Mouse (Mus musculus) limb, embryonic 10.5 days (tissue): ENCODE results near the gene Ngb. TPM values are rescaled to one million over a fixed set of nuclear protein-coding genes. Genes with fewer than 3 reads are reported as not detected.

Source experiments
- DNase-seq: peaks from one replicate; pipeline ENCODE4 v3.0.0-alpha.2; 2017; ENCODE audit warnings: low spot score
- H3K27ac ChIP-seq: fragments of 300-500 bp; sonication (generic); 2 replicates; pipeline ENCODE4 v1.5.1; 2016; ENCODE audit warnings: mild to moderate bottlenecking
- H3K27me3 ChIP-seq: fragments of 300-500 bp; sonication (generic); 2 replicates; pipeline ENCODE4 v1.6.1; 2016; ENCODE audit warnings: low read depth, mild to moderate bottlenecking; ENCODE audit not compliant: poor library complexity, severe bottlenecking
- H3K36me3 ChIP-seq: fragments of 300-500 bp; sonication (generic); 2 replicates; pipeline ENCODE4 v1.6.1; 2016; ENCODE audit warnings: mild to moderate bottlenecking, moderate library complexity
- H3K4me1 ChIP-seq: fragments of 300-500 bp; sonication (generic); 2 replicates; pipeline ENCODE4 v1.6.1; 2016
- H3K4me3 ChIP-seq: fragments of 300-500 bp; sonication (generic); 2 replicates; pipeline ENCODE4 v1.5.1; 2016; ENCODE audit warnings: mild to moderate bottlenecking, moderate library complexity
- H3K9me3 ChIP-seq: fragments of 300-500 bp; sonication (generic); replicated peaks from 2 replicates; pipeline ENCODE4 v1.6.1; 2016; ENCODE audit warnings: mild to moderate bottlenecking
- WGBS: fragments of 180-500 bp; shearing (Covaris S2); methylation state at CpG from one replicate; pipeline ENCODE4 v1.1.7; 2016; 5-methylcytosine and 5-hydroxymethylcytosine counted together
- polyA plus RNA-seq: library from polyadenylated mRNA; unstranded; fragments of >200 nt; fragmentation: Nextera tagmentation; extraction: Ambion mirVana; gene quantifications from 2 replicates; pipeline ENCODE4 v1.2.1, GENCODE M21; 2016

Ngb gene
- polyA plus RNA-seq, result 0.11 and 0.45 TPM in 2 replicates

GRCm38 (mm10) chr12:87102165-87102631 is at the start of gene Ngb:
Gene Ngb (minus strand): TSS chr12:87102539.
- Histone ChIP-seq H3K27ac (no peak within 1 kb of the TSS), H3K27me3 (peaks cover 56% of the 10 kb centered on the region), H3K4me1 (peaks cover 16% of the 10 kb centered on the region), H3K9me3 (no peaks in the 10 kb centered on the region), H3K4me3 (peak within 1 kb of the TSS; percentile 39), H3K36me3 (no peaks in the 10 kb centered on the region)
- WGBS, result 6% methylated on average over 32 of the region's 32 CpGs
- DNase-seq, result no peak

- Histone ChIP-seq H3K9me3 (no peaks in the 10 kb centered on the region), H3K36me3 (peaks cover 9% of the 10 kb centered on the region), H3K4me3 (no peak overlapping the region), H3K4me1 (peaks cover 16% of the 10 kb centered on the region), H3K27ac (no peak overlapping the region), H3K27me3 (no peaks in the 10 kb centered on the region)
- no peak for DNase-seq
- WGBS, result 96% methylated on average over 5 of the region's 5 CpGs
These were observed 47.1 kb upstream of the Ngb start for GRCm38 (mm10) chr12:87149471-87149870.

- Histone ChIP-seq H3K9me3 (no peaks in the 10 kb centered on the region), H3K36me3 (peaks cover 9% of the 10 kb centered on the region), H3K4me3 (peak overlapping the region; percentile 81), H3K27ac (peak overlapping the region; percentile 97), H3K4me1 (peaks cover 16% of the 10 kb centered on the region), H3K27me3 (no peaks in the 10 kb centered on the region)
- WGBS, result 20% methylated on average over 15 of the region's 15 CpGs
- DNase-seq, result no peak
These were observed 45.8 kb upstream of the Ngb start for GRCm38 (mm10) chr12:87148136-87148535.

- H3K36me3 ChIP-seq, result peaks cover 9% of the 10 kb centered on the region
- DNase-seq, result peak; percentile 93
- peak within 1 kb of the TSS; percentile 97 for H3K27ac ChIP-seq
- no peaks in the 10 kb centered on the region for H3K9me3 ChIP-seq
- WGBS, result under 1% methylated on average over 60 of the region's 61 CpGs
- no peaks in the 10 kb centered on the region for H3K27me3 ChIP-seq
- peak within 1 kb of the TSS; percentile 81 for H3K4me3 ChIP-seq
- peaks cover 16% of the 10 kb centered on the region for H3K4me1 ChIP-seq
These were observed 45.2 kb upstream of the Ngb start, which contains the start of gene Pomt2 for GRCm38 (mm10) chr12:87147395-87148089. Gene Pomt2 (minus strand): TSS chr12:87147968.

- Histone ChIP-seq H3K27me3 (no peaks in the 10 kb centered on the region), H3K4me1 (peaks cover 16% of the 10 kb centered on the region), H3K36me3 (peaks cover 9% of the 10 kb centered on the region), H3K4me3 (peak within 1 kb of the TSS; percentile 81), H3K9me3 (no peaks in the 10 kb centered on the region), H3K27ac (peak within 1 kb of the TSS; percentile 97)
- DNase-seq, result peak; percentile 92
- WGBS, result under 1% methylated on average over 27 of the region's 27 CpGs
These were observed 44.6 kb upstream of the Ngb start, which contains the start of gene Gstz1 for GRCm38 (mm10) chr12:87146966-87147365. Gene Gstz1 (plus strand): TSS chr12:87147165.

- peaks cover 7% of the 10 kb centered on the region for H3K4me1 ChIP-seq
- H3K9me3 ChIP-seq, result no peaks in the 10 kb centered on the region
- no peak overlapping the region for H3K27ac ChIP-seq
- H3K27me3 ChIP-seq, result no peaks in the 10 kb centered on the region
- H3K36me3 ChIP-seq, result peaks cover 9% of the 10 kb centered on the region
- 84% methylated on average over 2 of the region's 2 CpGs for WGBS
- DNase-seq, result no peak
- no peak overlapping the region for H3K4me3 ChIP-seq
These were observed 39.8 kb upstream of the Ngb start for GRCm38 (mm10) chr12:87142156-87142555.

GRCm38 (mm10) chr12:87138768-87139167 is 36.4 kb upstream of the Ngb start:
- no peaks in the 10 kb centered on the region for H3K27me3 ChIP-seq
- DNase-seq, result no peak
- H3K4me1 ChIP-seq, result no peaks in the 10 kb centered on the region
- peaks cover 21% of the 10 kb centered on the region for H3K36me3 ChIP-seq
- H3K9me3 ChIP-seq, result no peaks in the 10 kb centered on the region
- H3K4me3 ChIP-seq, result no peak overlapping the region
- no peak overlapping the region for H3K27ac ChIP-seq
- WGBS, result 70% methylated on average over 2 of the region's 2 CpGs

- WGBS, result 92% methylated on average over 2 of the region's 2 CpGs
- no peaks in the 10 kb centered on the region for H3K9me3 ChIP-seq
- H3K27me3 ChIP-seq, result no peaks in the 10 kb centered on the region
- no peak overlapping the region for H3K4me3 ChIP-seq
- no peak overlapping the region for H3K27ac ChIP-seq
- peaks cover 26% of the 10 kb centered on the region for H3K36me3 ChIP-seq
- no peak for DNase-seq
- no peaks in the 10 kb centered on the region for H3K4me1 ChIP-seq
These were observed 36.0 kb upstream of the Ngb start for GRCm38 (mm10) chr12:87138342-87138701.

- Histone ChIP-seq H3K27me3 (no peaks in the 10 kb centered on the region), H3K4me1 (no peaks in the 10 kb centered on the region), H3K4me3 (no peak overlapping the region), H3K9me3 (no peaks in the 10 kb centered on the region), H3K27ac (no peak overlapping the region), H3K36me3 (peaks cover 31% of the 10 kb centered on the region)
- DNase-seq, result no peak
- WGBS, result 88% methylated on average over 15 of the region's 15 CpGs
These were observed 35.4 kb upstream of the Ngb start for GRCm38 (mm10) chr12:87137439-87138341.

GRCm38 (mm10) chr12:87132784-87133183 is 30.4 kb upstream of the Ngb start:
- H3K4me3 ChIP-seq, result no peak overlapping the region
- H3K27me3 ChIP-seq, result no peaks in the 10 kb centered on the region
- no peak for DNase-seq
- peaks cover 59% of the 10 kb centered on the region for H3K36me3 ChIP-seq
- H3K27ac ChIP-seq, result no peak overlapping the region
- WGBS, result 89% methylated on average over 9 of the region's 9 CpGs
- H3K9me3 ChIP-seq, result no peaks in the 10 kb centered on the region
- no peaks in the 10 kb centered on the region for H3K4me1 ChIP-seq

GRCm38 (mm10) chr12:87132210-87132609 is 29.9 kb upstream of the Ngb start:
- peaks cover 59% of the 10 kb centered on the region for H3K36me3 ChIP-seq
- WGBS, result 94% methylated on average over 6 of the region's 6 CpGs
- DNase-seq, result no peak
- H3K27ac ChIP-seq, result no peak overlapping the region
- no peak overlapping the region for H3K4me3 ChIP-seq
- H3K9me3 ChIP-seq, result no peaks in the 10 kb centered on the region
- no peaks in the 10 kb centered on the region for H3K27me3 ChIP-seq
- H3K4me1 ChIP-seq, result no peaks in the 10 kb centered on the region

GRCm38 (mm10) chr12:87131619-87132018 is 29.3 kb upstream of the Ngb start:
- Histone ChIP-seq H3K27me3 (no peaks in the 10 kb centered on the region), H3K4me3 (no peak overlapping the region), H3K9me3 (no peaks in the 10 kb centered on the region), H3K27ac (no peak overlapping the region), H3K4me1 (no peaks in the 10 kb centered on the region), H3K36me3 (peaks cover 61% of the 10 kb centered on the region)
- 70% methylated on average over 3 of the region's 3 CpGs for WGBS
- no peak for DNase-seq

- no peak for DNase-seq
- Histone ChIP-seq H3K27ac (no peak overlapping the region), H3K27me3 (no peaks in the 10 kb centered on the region), H3K4me3 (no peak overlapping the region), H3K4me1 (no peaks in the 10 kb centered on the region), H3K36me3 (peaks cover 61% of the 10 kb centered on the region), H3K9me3 (no peaks in the 10 kb centered on the region)
- 91% methylated on average over 2 of the region's 2 CpGs for WGBS
These were observed 28.8 kb upstream of the Ngb start for GRCm38 (mm10) chr12:87131181-87131580.
